Mouse (Mus musculus): ENCODE data around the gene Gm20388. TPM values are rescaled to one million over a fixed set of nuclear protein-coding genes. Genes with fewer than 3 reads are reported as not detected.

The Gm20388 gene
- polyA plus RNA-seq, 1 experiment from 2014 or later: 8.3 TPM

- peaks cover 28% of the 10 kb centered on the region for H3K36me3 ChIP-seq (ENCODE audit: control insufficient read depth, insufficient read depth, low read length)
- 85% methylated on average over 6 of the region's 6 CpGs for WGBS
- H3K9ac ChIP-seq (ENCODE audit: low read length): peak overlapping the region; percentile 99
- peak overlapping the region; percentile 85; the same call in 1 of the 2 replicates for H3K4me3 ChIP-seq (ENCODE audit: low read depth, low read length)
- peak overlapping the region; percentile 91 for H3K4me2 ChIP-seq (ENCODE audit: low read length)
- H3K9me3 ChIP-seq (ENCODE audit: control insufficient read depth, low read length): no peaks in the 10 kb centered on the region
- H3K4me1 ChIP-seq (replicated peaks; ENCODE audit: control insufficient read depth, insufficient read depth, low read length): peaks cover 8% of the 10 kb centered on the region
- ATAC-seq (replicated peaks; ENCODE audit: low FRiP score, low TSS enrichment, low read depth): no peak
- no peak for DNase-seq (ENCODE audit: low spot score)
- peak overlapping the region; percentile 89; the same call in 1 of the 2 replicates for H3K27ac ChIP-seq (ENCODE audit: low read depth)
- H3K27me3 ChIP-seq (replicated peaks; ENCODE audit: control insufficient read depth, insufficient read depth, low read length): no peaks in the 10 kb centered on the region
Observed at GRCm38 (mm10) chr8:123104046-123104767, 3193.6 kb downstream of the Gm20388 start.

- H3K4me2 ChIP-seq (ENCODE audit: low read length): no peak overlapping the region
- no peak overlapping the region for H3K27ac ChIP-seq (ENCODE audit: low read depth)
- 64% methylated on average over 5 of the region's 5 CpGs for WGBS
- no peak overlapping the region for H3K4me3 ChIP-seq (ENCODE audit: low read depth, low read length)
- no peak for DNase-seq (ENCODE audit: low spot score)
- peaks cover 28% of the 10 kb centered on the region for H3K36me3 ChIP-seq (ENCODE audit: control insufficient read depth, insufficient read depth, low read length)
- ATAC-seq (replicated peaks; ENCODE audit: low FRiP score, low TSS enrichment, low read depth): peak; percentile 26; the same call in 1 of the 2 replicates
- H3K27me3 ChIP-seq (replicated peaks; ENCODE audit: control insufficient read depth, insufficient read depth, low read length): no peaks in the 10 kb centered on the region
- no peaks in the 10 kb centered on the region for H3K9me3 ChIP-seq (ENCODE audit: control insufficient read depth, low read length)
- H3K9ac ChIP-seq (ENCODE audit: low read length): no peak overlapping the region
- peaks cover 8% of the 10 kb centered on the region for H3K4me1 ChIP-seq (replicated peaks; ENCODE audit: control insufficient read depth, insufficient read depth, low read length)
Observed at GRCm38 (mm10) chr8:123105553-123106326, 3195.1 kb downstream of the Gm20388 start.

DNA sequence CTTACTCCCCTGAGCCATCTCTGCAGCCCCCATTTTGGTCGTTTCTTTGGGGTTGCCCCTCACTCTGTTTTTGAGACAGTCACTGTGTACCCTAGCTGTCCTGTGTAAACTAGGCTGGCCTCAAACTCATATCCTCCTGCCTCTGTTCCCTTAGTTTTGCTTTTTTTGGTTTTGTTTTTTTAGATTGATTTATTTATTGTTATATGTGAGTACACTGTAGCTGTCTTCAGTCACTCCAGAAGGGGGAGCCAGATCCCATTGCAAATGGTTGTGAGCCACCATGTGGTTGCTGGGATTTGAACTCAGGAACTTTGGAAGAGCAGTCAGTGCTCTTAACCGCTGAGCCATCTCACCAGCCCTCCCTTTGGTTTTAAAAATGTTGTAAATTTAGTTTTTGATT lies 3195.9 kb downstream of the Gm20388 start:
- DNase-seq (ENCODE audit: low spot score): no peak
- H3K4me3 ChIP-seq (ENCODE audit: low read depth, low read length): no peak overlapping the region
- 49% methylated on average over 2 of the region's 2 CpGs for WGBS

DNA sequence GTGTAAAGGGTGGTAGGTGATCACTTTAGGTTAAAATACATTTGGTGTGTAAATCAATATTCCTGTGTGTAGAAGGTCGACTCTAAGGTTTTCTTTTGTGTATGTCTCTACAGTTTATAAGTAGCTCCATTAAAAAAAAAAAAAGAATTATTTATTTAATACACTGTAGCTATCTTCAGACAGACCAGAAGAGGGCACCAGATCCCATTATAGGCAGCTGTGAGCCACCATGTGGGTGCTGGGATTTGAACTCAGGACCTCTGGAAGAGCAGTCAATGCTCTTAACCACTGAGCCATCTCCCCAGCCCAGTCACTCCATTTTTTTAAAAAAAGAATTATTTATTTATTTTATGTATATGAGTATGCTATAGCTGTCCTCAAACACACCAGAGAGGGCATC lies 3197.4 kb downstream of the Gm20388 start:
- ATAC-seq (replicated peaks; ENCODE audit: low FRiP score, low TSS enrichment, low read depth): no peak
- H3K4me1 ChIP-seq (replicated peaks; ENCODE audit: control insufficient read depth, insufficient read depth, low read length): peaks cover 8% of the 10 kb centered on the region
- H3K9me3 ChIP-seq (ENCODE audit: control insufficient read depth, low read length): no peaks in the 10 kb centered on the region
- no peak overlapping the region for H3K27ac ChIP-seq (ENCODE audit: low read depth)
- H3K9ac ChIP-seq (ENCODE audit: low read length): no peak overlapping the region
- H3K4me3 ChIP-seq (ENCODE audit: low read depth, low read length): no peak overlapping the region
- WGBS: 61% methylated on average over 1 of the region's 1 CpGs
- H3K36me3 ChIP-seq (ENCODE audit: control insufficient read depth, insufficient read depth, low read length): peaks cover 28% of the 10 kb centered on the region
- no peak overlapping the region for H3K4me2 ChIP-seq (ENCODE audit: low read length)
- no peaks in the 10 kb centered on the region for H3K27me3 ChIP-seq (replicated peaks; ENCODE audit: control insufficient read depth, insufficient read depth, low read length)
- no peak for DNase-seq (ENCODE audit: low spot score)

More for the DNA sequence above, 3195.9 kb downstream of the Gm20388 start:
- Histone ChIP-seq H3K9ac (ENCODE audit: low read length) (no peak overlapping the region), H3K9me3 (ENCODE audit: control insufficient read depth, low read length) (no peaks in the 10 kb centered on the region), H3K4me1 (replicated peaks; ENCODE audit: control insufficient read depth, insufficient read depth, low read length) (peaks cover 8% of the 10 kb centered on the region), H3K4me2 (ENCODE audit: low read length) (no peak overlapping the region), H3K27me3 (replicated peaks; ENCODE audit: control insufficient read depth, insufficient read depth, low read length) (no peaks in the 10 kb centered on the region), H3K27ac (ENCODE audit: low read depth) (no peak overlapping the region), H3K36me3 (ENCODE audit: control insufficient read depth, insufficient read depth, low read length) (peaks cover 28% of the 10 kb centered on the region)
- ATAC-seq (replicated peaks; ENCODE audit: low FRiP score, low TSS enrichment, low read depth): no peak

DNA sequence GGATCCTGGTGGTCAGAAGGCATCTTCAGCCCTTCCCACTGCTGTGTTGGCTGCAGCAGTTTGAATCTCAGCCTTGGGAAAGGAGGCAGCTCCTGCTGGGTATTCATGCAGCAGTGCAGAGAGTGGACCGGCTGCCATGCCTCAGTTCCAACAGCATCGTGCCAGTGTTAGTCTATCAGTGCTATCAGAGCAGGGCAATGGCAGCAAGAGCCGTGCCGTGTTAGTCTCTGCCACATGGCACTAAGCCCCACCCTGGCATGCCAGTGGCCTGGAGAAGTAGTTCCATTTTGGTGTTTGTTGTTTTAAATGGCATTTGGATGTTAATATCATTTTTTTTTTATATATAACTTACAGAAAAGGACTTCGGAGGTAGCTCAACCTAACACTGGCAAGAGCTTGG lies 3198.3 kb downstream of the Gm20388 start:
- H3K4me3 ChIP-seq (ENCODE audit: low read depth, low read length): no peak overlapping the region
- DNase-seq (ENCODE audit: low spot score) (no peak), ATAC-seq (replicated peaks; ENCODE audit: low FRiP score, low TSS enrichment, low read depth) (no peak)
- no peak overlapping the region for H3K4me2 ChIP-seq (ENCODE audit: low read length)
- H3K9me3 ChIP-seq (ENCODE audit: control insufficient read depth, low read length): no peaks in the 10 kb centered on the region
- peaks cover 1% of the 10 kb centered on the region for H3K4me1 ChIP-seq (replicated peaks; ENCODE audit: control insufficient read depth, insufficient read depth, low read length)
- peaks cover 19% of the 10 kb centered on the region for H3K36me3 ChIP-seq (ENCODE audit: control insufficient read depth, insufficient read depth, low read length)
- H3K9ac ChIP-seq (ENCODE audit: low read length): no peak overlapping the region
- WGBS: 82% methylated on average over 5 of the region's 5 CpGs
- no peaks in the 10 kb centered on the region for H3K27me3 ChIP-seq (replicated peaks; ENCODE audit: control insufficient read depth, insufficient read depth, low read length)
- no peak overlapping the region for H3K27ac ChIP-seq (ENCODE audit: low read depth)

DNA sequence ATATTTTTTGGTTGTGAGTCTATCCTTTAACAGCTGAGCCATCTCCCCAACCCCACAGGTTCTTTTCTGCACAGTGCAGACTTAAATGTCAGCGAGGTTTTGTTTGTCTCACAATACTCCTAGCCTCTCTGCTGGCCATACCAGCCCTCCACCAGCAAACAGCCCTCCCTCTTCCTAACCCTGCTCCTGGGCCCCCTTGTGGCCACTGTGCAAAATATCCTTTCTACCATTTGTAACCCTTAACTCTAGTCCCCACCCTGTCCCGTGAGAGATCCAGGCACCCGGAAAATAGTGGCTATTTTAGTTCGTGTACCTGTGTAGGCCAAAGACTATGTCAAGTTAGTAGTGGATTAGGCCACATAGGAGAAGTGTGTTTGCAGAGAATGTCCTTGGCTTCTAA lies 3200.0 kb downstream of the Gm20388 start:
- Histone ChIP-seq H3K4me2 (ENCODE audit: low read length) (no peak overlapping the region), H3K27me3 (replicated peaks; ENCODE audit: control insufficient read depth, insufficient read depth, low read length) (peaks cover 2% of the 10 kb centered on the region; the same call in 1 of the 2 replicates), H3K4me1 (replicated peaks; ENCODE audit: control insufficient read depth, insufficient read depth, low read length) (no peaks in the 10 kb centered on the region), H3K36me3 (ENCODE audit: control insufficient read depth, insufficient read depth, low read length) (peaks cover 2% of the 10 kb centered on the region), H3K27ac (ENCODE audit: low read depth) (no peak overlapping the region), H3K4me3 (ENCODE audit: low read depth, low read length) (no peak overlapping the region), H3K9me3 (ENCODE audit: control insufficient read depth, low read length) (no peaks in the 10 kb centered on the region), H3K9ac (ENCODE audit: low read length) (no peak overlapping the region)
- no peak for DNase-seq (ENCODE audit: low spot score)
- 18% methylated on average over 4 of the region's 4 CpGs for WGBS
- peak; percentile 50; the same call in 1 of the 2 replicates for ATAC-seq (replicated peaks; ENCODE audit: low FRiP score, low TSS enrichment, low read depth)

DNA sequence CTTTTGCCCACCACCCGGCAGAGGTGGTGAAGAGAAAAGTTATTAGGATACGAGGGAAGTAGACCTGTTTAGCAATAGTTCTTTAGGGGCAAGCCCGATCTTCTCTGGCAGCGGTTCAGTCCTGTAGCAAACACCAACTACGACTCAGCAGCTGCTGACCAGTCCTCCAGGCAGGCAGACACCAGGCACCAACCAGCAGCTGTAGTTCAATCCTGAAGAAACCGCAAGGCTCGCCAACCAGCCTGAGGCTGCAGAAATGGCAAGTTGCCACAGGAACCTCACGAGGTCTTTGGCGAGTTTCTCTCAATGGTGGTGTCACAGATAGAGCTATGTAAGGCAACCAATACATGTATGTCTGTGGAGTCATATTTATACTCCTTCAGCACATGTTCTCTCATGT lies 3202.3 kb downstream of the Gm20388 start:
- ATAC-seq (replicated peaks; ENCODE audit: low FRiP score, low TSS enrichment, low read depth): no peak
- no peak overlapping the region for H3K4me2 ChIP-seq (ENCODE audit: low read length)
- no peak overlapping the region for H3K4me3 ChIP-seq (ENCODE audit: low read depth, low read length)
- H3K9me3 ChIP-seq (ENCODE audit: control insufficient read depth, low read length): no peaks in the 10 kb centered on the region
- DNase-seq (ENCODE audit: low spot score): no peak
- no peak overlapping the region for H3K9ac ChIP-seq (ENCODE audit: low read length)
- peaks cover 12% of the 10 kb centered on the region for H3K4me1 ChIP-seq (replicated peaks; ENCODE audit: control insufficient read depth, insufficient read depth, low read length)
- no peak overlapping the region for H3K27ac ChIP-seq (ENCODE audit: low read depth)
- H3K27me3 ChIP-seq (replicated peaks; ENCODE audit: control insufficient read depth, insufficient read depth, low read length): peaks cover 23% of the 10 kb centered on the region
- 80% methylated on average over 9 of the region's 9 CpGs for WGBS
- no peaks in the 10 kb centered on the region for H3K36me3 ChIP-seq (ENCODE audit: control insufficient read depth, insufficient read depth, low read length)

DNA sequence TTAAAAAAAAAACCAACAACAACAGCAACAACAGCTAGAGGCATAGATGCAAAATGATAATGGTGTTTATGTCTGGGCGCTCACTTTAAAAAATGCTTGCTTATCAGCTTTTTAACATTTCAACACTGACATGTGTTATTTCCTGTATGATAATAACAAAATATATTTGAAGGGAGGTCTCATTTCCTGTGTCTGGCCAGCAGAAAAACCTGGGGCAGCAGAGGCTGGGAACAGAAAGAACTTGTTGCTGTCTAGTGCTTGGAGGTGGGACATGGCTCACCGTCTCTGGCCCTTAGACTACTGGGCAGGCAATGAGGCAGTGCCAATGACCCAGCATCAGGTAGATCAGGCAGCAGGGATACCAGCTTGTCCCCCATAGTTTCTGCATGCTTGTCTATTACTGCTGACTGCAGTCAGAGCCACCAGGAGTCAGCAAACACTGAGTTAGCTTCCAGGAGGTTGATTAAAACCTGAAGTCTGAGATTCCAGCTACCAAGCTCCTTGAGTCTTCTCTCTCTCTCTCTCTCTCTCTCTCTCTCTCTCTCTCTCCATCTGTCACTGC lies 3203.3 kb downstream of the Gm20388 start:
- Histone ChIP-seq H3K4me1 (replicated peaks; ENCODE audit: control insufficient read depth, insufficient read depth, low read length) (peaks cover 12% of the 10 kb centered on the region), H3K36me3 (ENCODE audit: control insufficient read depth, insufficient read depth, low read length) (no peaks in the 10 kb centered on the region), H3K27ac (ENCODE audit: low read depth) (no peak overlapping the region), H3K9me3 (ENCODE audit: control insufficient read depth, low read length) (no peaks in the 10 kb centered on the region), H3K4me3 (ENCODE audit: low read depth, low read length) (no peak overlapping the region), H3K4me2 (ENCODE audit: low read length) (no peak overlapping the region), H3K9ac (ENCODE audit: low read length) (no peak overlapping the region), H3K27me3 (replicated peaks; ENCODE audit: control insufficient read depth, insufficient read depth, low read length) (peaks cover 34% of the 10 kb centered on the region)
- no peak for DNase-seq (ENCODE audit: low spot score)
- WGBS: 51% methylated on average over 2 of the region's 2 CpGs
- ATAC-seq (replicated peaks; ENCODE audit: low FRiP score, low TSS enrichment, low read depth): no peak
